Mouse (Mus musculus): Measurements from ENCODE around the gene Gm20388. TPM values are rescaled to one million over a fixed set of nuclear protein-coding genes. Genes with fewer than 3 reads are reported as not detected.

The Gm20388 gene
- polyA plus RNA-seq, 1 experiment from 2014 or later: 5.5 TPM

DNA sequence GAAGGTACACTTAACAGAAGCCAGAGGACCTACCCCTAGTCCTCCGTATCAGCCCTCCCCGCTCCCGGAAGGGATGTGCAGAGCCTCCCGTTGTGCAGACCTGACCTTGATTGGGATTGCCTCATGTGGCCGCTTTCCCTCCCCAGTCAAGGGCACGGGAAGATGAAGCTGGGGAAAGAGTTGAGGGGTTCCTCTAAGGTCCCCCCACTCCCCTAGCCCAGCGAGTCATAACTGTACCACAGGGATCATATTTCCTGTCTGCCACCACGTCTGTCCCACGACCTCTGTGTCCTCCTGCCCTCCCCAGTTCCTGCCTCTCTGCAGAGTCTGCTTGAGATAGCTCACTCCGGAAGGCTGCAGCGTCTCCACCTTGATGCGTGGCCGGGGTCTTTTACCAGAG, 12.7 kb upstream of the Gm20388 start:
- Histone ChIP-seq H3K4me3 (no peak overlapping the region), H3K27ac (no peak overlapping the region)
- DNase-seq (ENCODE audit: extremely low spot score, low spot score): no peak

DNA sequence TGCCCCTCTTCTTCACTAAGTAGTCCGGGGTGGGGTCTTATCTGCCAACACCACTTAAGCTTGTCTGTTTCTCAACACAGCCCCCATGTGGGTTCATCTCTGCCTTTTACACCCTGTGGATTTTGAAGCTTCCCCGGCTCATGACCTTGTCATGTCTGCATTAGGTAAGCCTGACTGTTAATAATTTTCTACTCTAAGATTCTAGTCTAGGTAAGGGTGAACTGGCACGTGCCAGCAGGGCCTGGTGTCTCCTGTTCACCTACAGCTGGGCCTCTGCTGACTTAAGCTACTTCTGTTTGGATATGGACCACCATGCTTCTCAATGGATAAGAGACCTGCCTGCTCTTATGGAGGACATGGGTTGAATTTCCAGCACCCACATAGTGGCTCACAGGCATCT, 9.3 kb upstream of the Gm20388 start:
- DNase-seq (ENCODE audit: extremely low spot score, low spot score): no peak
- 0 out of 2 replicates have a peak overlapping the region, but pooled peaks have one; percentile 30 for H3K27ac ChIP-seq
- WGBS: 82% methylated on average over 3 of the region's 3 CpGs

More for the DNA sequence above, 12.7 kb upstream of the Gm20388 start:
- Histone ChIP-seq H3K27me3 (ENCODE audit: poor library complexity, severe bottlenecking) (peaks cover 40% of the 10 kb centered on the region), H3K4me1 (peaks cover 15% of the 10 kb centered on the region), H3K36me3 (replicated peaks) (no peaks in the 10 kb centered on the region), H3K9me3 (no peaks in the 10 kb centered on the region)
- 43% methylated on average over 13 of the region's 13 CpGs for WGBS

DNA sequence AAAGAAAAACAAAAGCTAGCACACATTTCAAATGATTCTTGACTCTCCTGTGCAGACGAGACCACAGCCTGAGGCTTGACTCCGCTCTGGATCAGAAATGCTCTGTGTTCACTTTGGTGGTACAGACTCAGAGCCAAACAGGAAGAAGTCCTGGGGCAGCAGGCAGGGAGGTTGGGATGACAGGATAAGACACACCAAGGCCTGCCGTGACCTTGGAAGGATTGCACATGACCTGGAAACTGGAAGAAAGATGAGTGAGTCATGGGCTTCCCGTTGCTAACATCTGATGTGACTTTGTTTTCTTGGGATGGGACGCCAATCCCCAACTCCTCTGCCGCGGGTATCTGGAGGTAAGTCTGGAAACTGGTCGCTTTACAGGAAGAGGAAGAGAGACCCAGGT, 8.7 kb upstream of the Gm20388 start:
- WGBS: 75% methylated on average over 8 of the region's 8 CpGs

More for the DNA sequence above, 9.3 kb upstream of the Gm20388 start:
- no peak overlapping the region for H3K4me3 ChIP-seq
- no peaks in the 10 kb centered on the region for H3K9me3 ChIP-seq
- peaks cover 40% of the 10 kb centered on the region for H3K27me3 ChIP-seq (ENCODE audit: poor library complexity, severe bottlenecking)
- no peaks in the 10 kb centered on the region for H3K36me3 ChIP-seq (replicated peaks)
- H3K4me1 ChIP-seq: peaks cover 27% of the 10 kb centered on the region

DNA sequence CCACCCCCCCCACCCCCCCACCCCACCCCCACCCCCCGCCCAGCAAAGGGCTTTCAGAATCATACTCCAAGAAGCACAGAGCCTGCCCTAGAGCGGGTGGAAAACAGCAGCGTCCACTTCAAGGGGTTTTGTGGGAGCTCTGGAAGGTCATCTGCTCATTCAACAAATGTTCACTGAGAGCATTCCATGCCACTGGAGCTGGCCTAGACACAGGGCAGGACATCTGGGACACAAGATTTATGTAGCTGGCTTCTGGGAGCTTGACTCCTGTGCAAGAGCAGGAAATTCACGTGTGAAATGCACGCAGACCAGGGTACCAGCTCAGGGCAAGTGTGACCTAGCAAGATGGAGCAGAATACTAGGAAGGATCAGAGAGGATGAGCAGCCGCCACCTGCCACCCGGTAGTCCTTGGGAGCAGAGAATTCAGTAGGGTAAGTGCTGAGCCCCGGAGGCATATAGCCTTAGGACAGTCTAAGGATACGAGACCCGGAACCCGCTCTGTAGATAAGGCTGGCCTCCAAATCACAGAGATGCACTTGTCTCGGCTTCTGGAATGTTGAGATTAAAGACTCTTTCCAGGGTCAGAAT, 6.2 kb upstream of the Gm20388 start:
- 58% methylated on average over 12 of the region's 12 CpGs for WGBS
- Histone ChIP-seq H3K27ac (no peak overlapping the region), H3K27me3 (ENCODE audit: poor library complexity, severe bottlenecking) (peaks cover 13% of the 10 kb centered on the region), H3K4me3 (no peak overlapping the region), H3K9me3 (no peaks in the 10 kb centered on the region), H3K4me1 (peaks cover 19% of the 10 kb centered on the region), H3K36me3 (replicated peaks) (no peaks in the 10 kb centered on the region)
- no peak for DNase-seq (ENCODE audit: extremely low spot score, low spot score)

More for the DNA sequence above, 8.7 kb upstream of the Gm20388 start:
- Histone ChIP-seq H3K36me3 (replicated peaks) (no peaks in the 10 kb centered on the region), H3K27ac (0 out of 2 replicates have a peak overlapping the region, but pooled peaks have one; percentile 30), H3K4me3 (no peak overlapping the region), H3K27me3 (ENCODE audit: poor library complexity, severe bottlenecking) (peaks cover 38% of the 10 kb centered on the region), H3K9me3 (no peaks in the 10 kb centered on the region), H3K4me1 (peaks cover 27% of the 10 kb centered on the region)
- no peak for DNase-seq (ENCODE audit: extremely low spot score, low spot score)

DNA sequence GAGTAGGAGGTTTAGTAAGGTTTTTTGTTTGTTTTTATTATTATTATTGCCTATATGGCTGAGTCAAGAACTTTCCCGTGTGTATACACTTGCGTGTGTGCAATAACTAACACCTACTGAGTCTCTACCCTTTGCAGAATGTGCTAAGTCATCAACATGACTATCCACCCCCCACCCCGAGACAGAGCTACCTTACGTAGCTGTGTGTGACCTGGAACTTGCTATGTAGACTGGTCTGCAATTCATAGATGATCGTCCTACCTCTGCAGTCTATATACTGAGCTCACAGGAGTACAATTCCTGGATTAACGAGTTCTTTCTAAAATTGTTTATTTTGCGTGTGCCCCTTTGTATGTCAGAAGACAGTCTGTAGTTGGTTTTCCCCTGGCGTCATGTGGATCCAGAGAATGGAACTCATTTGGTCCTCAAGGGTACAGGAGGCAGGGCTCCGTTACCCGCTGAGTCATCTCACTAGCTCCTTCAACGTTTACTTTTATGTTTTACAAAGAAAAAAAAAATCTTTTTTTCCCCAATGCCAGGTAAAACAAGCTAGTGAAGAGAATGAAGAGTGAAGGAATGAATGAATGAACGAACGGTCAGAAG, 596 bp upstream of the Gm20388 start, which contains the start of gene Usp10:
TSS of gene Usp10 (plus strand) at position 417 of the 603 bp plus-strand sequence.
- Histone ChIP-seq H3K36me3 (replicated peaks) (no peaks in the 10 kb centered on the region), H3K9me3 (no peaks in the 10 kb centered on the region), H3K4me1 (peaks cover 44% of the 10 kb centered on the region), H3K27ac (peak within 1 kb of the TSS; percentile 98), H3K27me3 (ENCODE audit: poor library complexity, severe bottlenecking) (peaks cover 6% of the 10 kb centered on the region; the same call in 1 of the 2 replicates), H3K4me3 (peak within 1 kb of the TSS; percentile 90)
- no peak for DNase-seq (ENCODE audit: extremely low spot score, low spot score)
- 26% methylated on average over 13 of the region's 13 CpGs for WGBS

DNA sequence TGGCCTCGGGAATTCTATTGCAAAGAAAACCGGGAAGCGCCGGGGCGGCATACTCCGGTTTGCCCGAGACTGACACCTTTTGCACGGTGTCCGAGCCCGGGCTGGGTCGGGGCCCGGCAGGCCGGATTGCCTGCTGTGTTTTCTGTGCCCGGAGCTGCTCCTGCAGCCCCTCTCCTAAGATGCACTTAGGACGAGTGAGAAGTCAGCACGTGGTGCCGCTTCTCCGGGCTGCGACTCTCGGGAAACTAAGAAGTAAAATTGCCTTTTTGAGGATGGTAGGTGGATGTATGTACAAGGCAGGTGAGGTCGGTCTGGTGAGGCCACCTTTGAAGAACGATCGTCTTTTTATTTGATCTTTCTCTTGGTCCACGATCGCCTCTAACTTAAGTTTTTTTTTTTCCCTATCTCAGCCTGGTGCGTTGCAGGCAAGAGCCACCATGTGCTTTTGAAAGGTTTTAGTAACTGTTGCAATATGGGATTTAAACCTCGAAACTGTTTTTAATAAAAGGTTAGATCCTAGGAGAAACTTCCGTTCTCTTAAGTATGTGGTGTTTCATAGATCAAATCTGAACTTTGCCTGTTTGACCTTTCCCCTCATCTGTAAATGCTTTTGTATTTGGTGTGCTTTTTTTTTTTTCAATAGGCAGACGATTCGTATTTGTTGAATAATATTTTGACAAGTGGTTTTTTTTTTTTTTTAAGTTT, 769 bp downstream of the Gm20388 start:
- Histone ChIP-seq H3K9me3 (no peaks in the 10 kb centered on the region), H3K4me1 (peaks cover 55% of the 10 kb centered on the region), H3K4me3 (peak overlapping the region; percentile 90), H3K36me3 (replicated peaks) (peaks cover 6% of the 10 kb centered on the region; the same call in 1 of the 2 replicates), H3K27me3 (ENCODE audit: poor library complexity, severe bottlenecking) (peaks cover 6% of the 10 kb centered on the region; the same call in 1 of the 2 replicates), H3K27ac (peak overlapping the region; percentile 98)
- DNase-seq (ENCODE audit: extremely low spot score, low spot score): no peak
- WGBS: 1% methylated on average over 30 of the region's 30 CpGs

DNA sequence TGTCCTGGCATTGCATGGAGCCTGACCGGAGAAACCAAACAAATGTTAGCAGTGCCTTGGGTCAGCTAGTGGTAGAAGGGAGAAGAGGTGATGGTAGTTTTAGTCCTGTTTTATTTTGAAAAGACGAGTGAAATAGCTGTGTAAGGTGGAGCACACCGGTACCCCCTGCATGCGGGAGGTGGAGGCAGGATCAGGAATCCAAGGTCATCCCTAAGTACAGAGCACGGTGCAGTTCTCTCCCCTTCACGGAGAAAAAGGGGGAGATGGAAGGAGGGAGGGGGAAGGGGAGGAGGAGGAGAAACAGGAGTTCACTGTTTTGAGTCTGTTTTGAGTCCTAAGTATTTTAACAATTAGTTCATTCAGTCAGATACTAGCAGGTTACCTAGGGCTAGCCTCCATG, 2.0 kb downstream of the Gm20388 start:
- Histone ChIP-seq H3K27me3 (ENCODE audit: poor library complexity, severe bottlenecking) (peaks cover 6% of the 10 kb centered on the region; the same call in 1 of the 2 replicates), H3K9me3 (no peaks in the 10 kb centered on the region), H3K27ac (no peak overlapping the region), H3K4me1 (peaks cover 62% of the 10 kb centered on the region), H3K36me3 (replicated peaks) (peaks cover 17% of the 10 kb centered on the region), H3K4me3 (peak overlapping the region; percentile 90)
- DNase-seq (ENCODE audit: extremely low spot score, low spot score): no peak
- 50% methylated on average over 6 of the region's 6 CpGs for WGBS

DNA sequence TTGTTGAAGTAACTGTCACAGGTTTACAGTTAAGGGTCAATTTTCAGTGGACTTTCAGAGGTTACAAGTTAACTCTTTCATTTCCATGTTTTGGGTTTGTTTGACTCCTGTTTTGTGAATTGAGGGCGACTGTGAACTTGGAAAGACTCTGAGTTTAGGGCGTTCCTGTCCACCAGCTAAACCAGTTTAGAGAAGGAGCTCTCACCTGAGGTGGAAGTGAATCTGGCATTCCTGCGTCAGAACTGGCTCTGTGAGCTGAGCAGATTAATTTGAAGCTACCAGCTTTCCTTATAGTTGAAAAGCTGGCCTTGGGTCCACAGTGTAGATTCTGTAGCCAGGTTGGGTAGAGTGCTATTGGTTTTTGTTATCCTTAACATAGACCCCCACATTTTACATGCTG, 2.5 kb downstream of the Gm20388 start:
- Histone ChIP-seq H3K36me3 (replicated peaks) (peaks cover 23% of the 10 kb centered on the region), H3K4me3 (peak overlapping the region; percentile 90)
- WGBS: 74% methylated on average over 3 of the region's 3 CpGs

DNA sequence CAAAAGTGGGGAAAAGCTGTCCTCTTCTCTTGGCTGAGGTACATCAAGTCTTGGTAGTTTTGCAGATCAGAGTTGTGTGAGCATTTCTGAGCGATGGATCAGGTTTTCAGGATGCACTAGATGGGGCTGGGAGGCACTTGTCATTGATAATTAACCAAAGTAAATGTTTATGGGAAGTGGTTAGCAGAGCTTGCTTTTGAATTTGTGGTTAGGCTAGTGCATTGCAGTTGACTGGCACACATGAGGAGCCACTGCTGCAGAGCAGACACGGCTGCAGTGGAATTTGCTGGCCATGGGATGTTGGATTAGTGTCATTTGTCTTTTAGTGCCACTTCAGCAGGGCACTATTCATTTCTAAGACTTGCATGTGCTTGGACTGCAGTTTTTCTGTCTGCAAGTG, 3.5 kb downstream of the Gm20388 start:
- H3K36me3 ChIP-seq (replicated peaks): peaks cover 32% of the 10 kb centered on the region
- H3K27me3 ChIP-seq (ENCODE audit: poor library complexity, severe bottlenecking): peaks cover 6% of the 10 kb centered on the region; the same call in 1 of the 2 replicates
- H3K4me3 ChIP-seq: no peak overlapping the region
- peaks cover 62% of the 10 kb centered on the region for H3K4me1 ChIP-seq
- DNase-seq (ENCODE audit: extremely low spot score, low spot score): no peak
- no peak overlapping the region for H3K27ac ChIP-seq
- 66% methylated on average over 2 of the region's 2 CpGs for WGBS
- H3K9me3 ChIP-seq: no peaks in the 10 kb centered on the region

More for the DNA sequence above, 2.5 kb downstream of the Gm20388 start:
- peaks cover 62% of the 10 kb centered on the region for H3K4me1 ChIP-seq
- H3K27me3 ChIP-seq (ENCODE audit: poor library complexity, severe bottlenecking): peaks cover 6% of the 10 kb centered on the region; the same call in 1 of the 2 replicates
- H3K9me3 ChIP-seq: no peaks in the 10 kb centered on the region
- no peak overlapping the region for H3K27ac ChIP-seq
- no peak for DNase-seq (ENCODE audit: extremely low spot score, low spot score)

DNA sequence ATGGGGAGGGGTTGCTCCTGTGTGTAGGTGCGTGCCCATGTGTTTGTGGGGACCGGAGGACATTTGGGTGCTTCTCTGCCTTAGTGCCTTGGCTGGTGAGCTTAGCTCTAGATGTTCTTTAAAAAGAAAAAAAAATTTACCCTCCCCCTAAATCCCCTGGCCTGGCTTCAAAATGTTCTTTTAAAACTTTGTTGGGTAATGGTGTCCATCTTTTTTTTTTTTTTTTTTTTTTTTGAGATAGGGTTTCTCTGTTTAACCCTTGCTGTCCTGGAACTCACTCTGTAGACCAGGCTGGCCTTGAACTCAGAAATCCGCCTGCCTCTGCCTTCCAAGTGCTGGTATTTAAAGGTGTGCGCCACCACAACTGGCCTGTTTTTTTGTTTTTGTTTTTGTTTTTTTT, 4.7 kb downstream of the Gm20388 start:
- Histone ChIP-seq H3K36me3 (replicated peaks) (peaks cover 40% of the 10 kb centered on the region), H3K4me3 (no peak overlapping the region), H3K27ac (no peak overlapping the region), H3K9me3 (no peaks in the 10 kb centered on the region), H3K4me1 (peaks cover 57% of the 10 kb centered on the region), H3K27me3 (ENCODE audit: poor library complexity, severe bottlenecking) (no peaks in the 10 kb centered on the region)
- 91% methylated on average over 4 of the region's 4 CpGs for WGBS
- DNase-seq (ENCODE audit: extremely low spot score, low spot score): no peak

DNA sequence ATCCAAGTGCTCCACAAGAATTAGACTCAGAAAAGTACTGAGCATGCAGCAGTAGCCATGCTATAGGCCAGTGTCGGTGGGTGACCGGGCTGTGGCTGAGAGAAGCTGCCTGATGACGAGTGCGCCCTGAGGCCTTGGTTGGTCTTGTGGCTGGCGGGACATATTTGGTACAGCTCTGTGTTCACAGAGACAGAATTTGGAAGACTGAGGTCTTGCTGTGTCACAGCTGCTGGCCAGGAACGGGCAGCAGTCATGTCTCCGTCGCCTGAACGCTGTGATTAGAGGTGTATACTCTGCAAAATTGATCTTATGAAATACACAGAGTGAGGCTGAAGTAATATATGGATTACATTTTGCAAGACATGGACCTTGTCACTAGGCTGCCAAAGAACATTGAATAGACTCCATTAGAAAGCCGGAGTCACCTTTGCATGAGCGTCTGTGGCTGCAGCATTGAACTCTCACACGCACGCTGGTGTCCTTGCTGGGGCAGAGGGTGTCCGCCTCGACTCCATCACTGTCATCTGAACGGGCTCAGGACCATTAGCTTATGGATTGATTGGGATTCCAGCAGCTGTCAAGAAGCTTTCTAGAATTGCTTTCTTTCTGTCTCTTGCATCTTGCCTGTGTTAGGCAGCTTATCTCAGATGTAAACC, 5.7 kb downstream of the Gm20388 start:
- H3K4me3 ChIP-seq: no peak overlapping the region
- H3K9me3 ChIP-seq: no peaks in the 10 kb centered on the region
- WGBS: 83% methylated on average over 16 of the region's 16 CpGs
- DNase-seq (ENCODE audit: extremely low spot score, low spot score): no peak
- no peaks in the 10 kb centered on the region for H3K27me3 ChIP-seq (ENCODE audit: poor library complexity, severe bottlenecking)
- H3K4me1 ChIP-seq: peaks cover 57% of the 10 kb centered on the region
- H3K27ac ChIP-seq: no peak overlapping the region
- peaks cover 51% of the 10 kb centered on the region for H3K36me3 ChIP-seq (replicated peaks)

DNA sequence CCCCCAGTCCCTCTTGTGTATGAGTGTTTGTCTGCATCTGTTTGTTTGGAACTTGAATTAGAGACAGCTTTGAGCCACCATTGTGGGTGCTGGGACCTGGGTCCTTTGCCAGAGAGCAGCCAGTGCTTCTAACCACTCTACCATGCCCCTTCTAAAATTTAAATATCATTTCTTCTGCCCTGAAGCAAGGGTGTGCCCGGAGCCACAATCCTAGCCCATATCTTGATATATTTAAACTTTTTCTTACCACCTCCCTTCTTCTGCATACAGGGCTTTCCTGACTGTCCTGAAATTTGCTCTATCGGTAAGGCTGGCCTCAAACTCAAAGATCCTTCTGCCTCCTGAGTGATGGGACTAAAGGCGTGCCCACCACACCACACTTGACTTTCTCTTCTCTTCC, 6.8 kb downstream of the Gm20388 start:
- Histone ChIP-seq H3K9me3 (no peaks in the 10 kb centered on the region), H3K4me3 (no peak overlapping the region), H3K4me1 (peaks cover 55% of the 10 kb centered on the region), H3K36me3 (replicated peaks) (peaks cover 51% of the 10 kb centered on the region), H3K27ac (no peak overlapping the region), H3K27me3 (ENCODE audit: poor library complexity, severe bottlenecking) (no peaks in the 10 kb centered on the region)
- DNase-seq (ENCODE audit: extremely low spot score, low spot score): no peak
- WGBS: 91% methylated on average over 3 of the region's 3 CpGs
